In genomic region chr6:119521482-119521900, GRCm38 (mm10) we compare ENCODE assay signal across 9 mouse cellular contexts. TPM values are rescaled to one million over a fixed set of nuclear protein-coding genes. Genes with fewer than 3 reads are reported as not detected.
A peak's percentile ranks its signal among the peaks of the same experiment; 100 is the strongest.
DNase-seq lines count a peak whose midpoint lies in the region; ATAC-seq and TF ChIP-seq lines count a peak whose summit lies in the region.
"Had no signal": no experiment of that assay in that cellular context is flagged by ENCODE, and none has a peak within 500 bp of the region (broad histone marks: within the 10 kb centered on the region; RNA-seq: fewer than 3 reads in every experiment).

No protein-coding gene starts in this region.

- peaks cover 29% of the 10 kb centered on the region for H3K4me1 ChIP-seq in thymus, adult 2 months (replicated peaks; ENCODE audit: control insufficient read depth, insufficient read depth, low read length)

- WGBS in thymus, adult 2 months, result 9% methylated on average over 3 of the region's 3 CpGs

- H3K27me3 ChIP-seq in thymus, adult 2 months (ENCODE audit: control insufficient read depth, insufficient read depth, low read length), result no peaks in the 10 kb centered on the region
- H3K27me3 ChIP-seq: embryonic facial prominence, embryonic 15.5 days had no signal

- no peak for DNase-seq in cerebellum, postnatal 4 days (ENCODE audit: low spot score in 2 of 2)
- DNase-seq in thymus, adult 2 months, result peak; percentile 39
- no peak for DNase-seq in thymus, postnatal 4 days
- DNase-seq in layer of hippocampus, adult 9-10 months (ENCODE audit: low spot score), result peak; percentile 26
- DNase-seq in kidney, postnatal 14 days, result no peak
- DNase-seq in adrenal gland, adult 8-10 months, result no peak
- DNase-seq in lung, postnatal 36 days, result no peak

- peak; percentile 74 for ATAC-seq in cerebellum, adult (ENCODE audit: insufficient number of reproducible peaks, low FRiP score, low TSS enrichment)

- TF ChIP-seq CTCF in thymus, adult 2 months (IDR thresholded peaks at IDR 0.05; ENCODE audit: borderline replicate concordance, control insufficient read depth, extremely low read depth, insufficient read depth, low read length, poor library complexity), result no peak

- H3K36me3 ChIP-seq in thymus, adult 2 months (ENCODE audit: control insufficient read depth, insufficient read depth, low read length), result no peaks in the 10 kb centered on the region
- H3K36me3 ChIP-seq: embryonic facial prominence, embryonic 15.5 days had no signal

- no peak overlapping the region for H3K27ac ChIP-seq in thymus, adult 2 months (ENCODE audit: control insufficient read depth, insufficient read depth, low read length)
- H3K27ac ChIP-seq: embryonic facial prominence, embryonic 15.5 days had no signal

- H3K4me3 ChIP-seq in thymus, adult 2 months (ENCODE audit: control insufficient read depth, insufficient read depth, low read length), result no peak overlapping the region
- H3K4me3 ChIP-seq: embryonic facial prominence, embryonic 15.5 days had no signal

- no peak for TF ChIP-seq POLR2A in thymus, adult 2 months (IDR thresholded peaks at IDR 0.05; ENCODE audit: control insufficient read depth, extremely low read depth, insufficient read depth, low read length, poor library complexity)

RNA-seq across cellular contexts. Expression of gene Wnt5b, which starts 22.7 kb away (rescaled TPM):
- polyA plus RNA-seq in thymus, adult 2 months (2012; rRNA removed), result 6.5 and 8.1 TPM in 2 replicates
- 1 to 10 TPM; 1.7 to 4.7 (median 3.5) TPM for total RNA-seq in adrenal gland, adult 8-10 months (2022)

RNA-seq across cellular contexts. Expression of gene Fbxl14, which starts 42.0 kb away (rescaled TPM):
- 355 and 394 TPM in 2 replicates for polyA plus RNA-seq in thymus, adult 2 months (2012; rRNA removed)
- total RNA-seq in adrenal gland, adult 8-10 months (2022), result 10 to 100 TPM; 35.2 to 38.8 (median 36.3) TPM

Comparison
In these comparisons a context has a peak if more than half of its experiments do, and no peak if none do; other contexts are left out.
1. DNase-seq: peak in thymus, adult 2 months (single experiment) and layer of hippocampus, adult 9-10 months (single experiment); none in cerebellum, postnatal 4 days (0 of 2), thymus, postnatal 4 days (single experiment), kidney, postnatal 14 days (single experiment), adrenal gland, adult 8-10 months (single experiment) and lung, postnatal 36 days (single experiment).